ENCODE assay signal across 32 mouse cellular contexts in the genomic region with DNA sequence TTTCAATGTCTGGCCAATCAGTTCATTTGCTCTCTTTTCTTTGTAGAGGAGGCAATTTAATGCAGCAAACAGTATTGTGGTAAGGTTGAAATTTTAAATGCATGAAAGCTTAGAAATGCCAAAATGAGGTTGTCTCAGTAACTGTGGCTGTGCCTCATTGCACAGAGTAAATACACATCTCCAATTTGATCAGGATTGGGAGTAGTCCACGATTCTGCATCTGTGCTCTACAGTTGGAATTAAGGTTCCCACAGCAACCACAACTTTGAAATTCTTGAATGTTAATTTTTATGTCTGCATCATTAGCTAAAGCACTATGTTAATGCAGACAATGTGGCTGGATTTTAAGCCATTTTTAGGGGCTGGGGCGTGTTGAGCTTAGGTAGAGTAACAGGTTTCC.
"Had no signal": no experiment of that assay in that cellular context is flagged by ENCODE, and none has a peak within 500 bp of the region (broad histone marks: within the 10 kb centered on the region; RNA-seq: fewer than 3 reads in every experiment).

No protein-coding gene starts in this region.

- H3K36me3 ChIP-seq: midbrain, embryonic 15.5 days had no signal

- H3K9me3 ChIP-seq: limb, embryonic 10.5 days; limb, embryonic 12.5 days; limb, embryonic 13.5 days; limb, embryonic 15.5 days; liver, embryonic 12.5 days; liver, embryonic 13.5 days; liver, embryonic 15.5 days; lung, embryonic 15.5 days; megakaryocyte, embryonic 14.5 days; midbrain, embryonic 10.5 days; midbrain, embryonic 12.5 days; midbrain, embryonic 13.5 days; midbrain, embryonic 15.5 days; neural tube, embryonic 12.5 days had no signal

- H3K9ac ChIP-seq: limb, embryonic 12.5 days; limb, embryonic 13.5 days; limb, embryonic 15.5 days; liver, embryonic 12.5 days; liver, embryonic 13.5 days; liver, embryonic 14.5 days; liver, embryonic 15.5 days; liver, postnatal 0 days; lung, embryonic 14.5 days; lung, embryonic 15.5 days; midbrain, embryonic 12.5 days; midbrain, embryonic 13.5 days; midbrain, embryonic 15.5 days; neural tube, embryonic 12.5 days had no signal

- ATAC-seq: liver, embryonic 12.5 days; liver, postnatal 0 days; lung, postnatal 0 days; midbrain, embryonic 13.5 days; midbrain, embryonic 15.5 days; midbrain, embryonic 16.5 days had no signal

- DNase-seq: left cerebral cortex, postnatal 4 days; liver; liver, embryonic 13.5 days; liver, postnatal 0 days; lung, adult 18-20 months; lung, adult 2 months; lung, embryonic 14.5 days; lung, postnatal 10 days; lung, postnatal 14 days; lung, postnatal 36 days; lung, postnatal 4 days; midbrain, embryonic 14.5 days had no signal

- H3K4me3 ChIP-seq: limb, embryonic 10.5 days; limb, embryonic 12.5 days; limb, embryonic 13.5 days; limb, embryonic 15.5 days; liver, embryonic 12.5 days; liver, embryonic 13.5 days; liver, embryonic 15.5 days; lung, embryonic 15.5 days; megakaryocyte, embryonic 14.5 days; midbrain, embryonic 10.5 days; midbrain, embryonic 12.5 days; midbrain, embryonic 13.5 days; midbrain, embryonic 15.5 days; myocyte; neural tube, embryonic 12.5 days had no signal

- H3K27ac ChIP-seq: limb, embryonic 10.5 days; limb, embryonic 12.5 days; limb, embryonic 13.5 days; limb, embryonic 15.5 days; liver, embryonic 12.5 days; liver, embryonic 13.5 days; liver, embryonic 14.5 days; liver, embryonic 15.5 days; lung, embryonic 15.5 days; macrophage; midbrain, embryonic 10.5 days; midbrain, embryonic 12.5 days; midbrain, embryonic 13.5 days; midbrain, embryonic 15.5 days; neural tube, embryonic 12.5 days had no signal

- H3K4me1 ChIP-seq: liver, embryonic 12.5 days; liver, embryonic 13.5 days; liver, embryonic 15.5 days; lung, embryonic 15.5 days had no signal

- H3K27me3 ChIP-seq: limb, embryonic 12.5 days; limb, embryonic 13.5 days; limb, embryonic 15.5 days; liver, embryonic 12.5 days; liver, embryonic 13.5 days; liver, embryonic 15.5 days; lung, embryonic 15.5 days; megakaryocyte, embryonic 14.5 days; midbrain, embryonic 12.5 days; midbrain, embryonic 13.5 days; midbrain, embryonic 15.5 days; neural tube, embryonic 12.5 days had no signal

- H3K4me2 ChIP-seq: limb, embryonic 12.5 days; limb, embryonic 13.5 days; limb, embryonic 15.5 days; liver, embryonic 11.5 days; liver, embryonic 12.5 days; liver, embryonic 13.5 days; liver, embryonic 15.5 days; lung, embryonic 14.5 days; lung, embryonic 15.5 days; midbrain, embryonic 11.5 days; midbrain, embryonic 12.5 days; midbrain, embryonic 13.5 days; midbrain, embryonic 15.5 days; neural tube, embryonic 12.5 days had no signal
